Mouse (Mus musculus) forebrain, embryonic 14.5 days (tissue): Measurements from ENCODE around the gene Clpp. TPM values are rescaled to one million over a fixed set of nuclear protein-coding genes. Genes with fewer than 3 reads are reported as not detected.

Experiments
- ATAC-seq: fragments of 200-750 bp; cut with Nextera tagmentation; 2 replicates; pipeline ENCODE4 v1.8.0; 2017; ENCODE audit warnings: mild to moderate bottlenecking, moderate library complexity
- DNase-seq: peaks from one replicate; pipeline ENCODE4 v3.0.0-alpha.2; 2015; ENCODE audit warnings: low spot score
- H3K27ac ChIP-seq: fragments of 300-500 bp; sonication (generic); 2 replicates; pipeline ENCODE4 v1.5.1; 2014; ENCODE audit warnings: low read depth, mild to moderate bottlenecking, control low read depth, low read length, moderate library complexity
- H3K27me3 ChIP-seq: fragments of 300-500 bp; sonication (generic); replicated peaks from 2 replicates; pipeline ENCODE4 v1.6.1; 2014; ENCODE audit warnings: low read length, control low read depth, mixed read lengths; ENCODE audit not compliant: control insufficient read depth, insufficient read depth
- H3K36me3 ChIP-seq: fragments of 300-500 bp; sonication (generic); 2 replicates; pipeline ENCODE4 v1.6.1; 2014; ENCODE audit warnings: low read length, control low read depth; ENCODE audit not compliant: control insufficient read depth, insufficient read depth
- H3K4me1 ChIP-seq: fragments of 300-500 bp; sonication (generic); 2 replicates; pipeline ENCODE4 v1.6.1; 2014; ENCODE audit warnings: antibody characterized with exemption, low read length, control low read depth; ENCODE audit not compliant: control insufficient read depth, insufficient read depth
- H3K4me2 ChIP-seq: fragments of 300-500 bp; sonication (generic); 2 replicates; pipeline ENCODE4 v1.6.1; 2014; ENCODE audit warnings: mild to moderate bottlenecking, control low read depth, low read length
- H3K4me3 ChIP-seq: fragments of 300-500 bp; sonication (generic); 2 replicates; pipeline ENCODE4 v1.5.1; 2014; ENCODE audit warnings: low read depth, low read length, control low read depth
- H3K9ac ChIP-seq: fragments of 300-500 bp; sonication (generic); 2 replicates; pipeline ENCODE4 v1.6.1; 2014; ENCODE audit warnings: mild to moderate bottlenecking, low read length, control low read depth, moderate library complexity
- H3K9me3 ChIP-seq: fragments of 300-500 bp; sonication (generic); replicated peaks from 2 replicates; pipeline ENCODE4 v1.6.1; 2016; ENCODE audit warnings: low read length, control low read depth, mixed read lengths; ENCODE audit not compliant: control insufficient read depth
- WGBS: fragments of 180-500 bp; shearing (Covaris S2); extraction: QIAGEN DNeasy Blood & Tissue Kit; methylation state at CpG from one replicate; pipeline ENCODE4 v1.1.7; 2014; 5-methylcytosine and 5-hydroxymethylcytosine counted together
- polyA plus RNA-seq: library from polyadenylated mRNA; unstranded; fragments of >200 nt; fragmentation: Nextera tagmentation; extraction: Ambion mirVana; gene quantifications from 2 replicates; pipeline ENCODE4 v1.2.1, GENCODE M21; 2014

Clpp gene
- polyA plus RNA-seq, 1 experiment from 2014 or later: 209 TPM

DNA sequence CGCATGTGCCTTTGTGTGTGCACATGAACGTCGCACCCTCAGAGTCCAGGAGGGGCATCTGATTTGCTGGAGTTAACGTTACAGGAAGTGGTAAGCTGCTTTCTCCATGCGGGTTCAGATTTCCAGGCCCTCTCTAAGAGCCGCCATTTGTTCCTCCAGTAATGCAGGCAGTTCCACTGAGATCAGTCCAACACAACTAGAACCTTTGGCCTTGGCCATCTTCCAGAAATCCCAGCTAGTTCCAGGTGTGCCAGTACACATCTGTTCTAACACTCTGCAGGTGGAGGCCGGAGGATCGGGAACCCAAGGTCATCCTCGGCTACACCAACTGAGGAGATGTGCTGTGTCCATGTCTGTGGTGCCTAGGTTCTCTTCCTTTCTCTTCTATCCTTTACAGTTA lies 5.2 kb upstream of the Clpp start:
- Histone ChIP-seq H3K27me3 (no peaks in the 10 kb centered on the region), H3K4me1 (no peaks in the 10 kb centered on the region), H3K4me2 (no peak overlapping the region), H3K9ac (no peak overlapping the region), H3K9me3 (no peaks in the 10 kb centered on the region), H3K4me3 (no peak overlapping the region), H3K27ac (no peak overlapping the region), H3K36me3 (no peaks in the 10 kb centered on the region)
- ATAC-seq (no peak), DNase-seq (no peak)
- WGBS: 86% methylated on average over 9 of the region's 9 CpGs

DNA sequence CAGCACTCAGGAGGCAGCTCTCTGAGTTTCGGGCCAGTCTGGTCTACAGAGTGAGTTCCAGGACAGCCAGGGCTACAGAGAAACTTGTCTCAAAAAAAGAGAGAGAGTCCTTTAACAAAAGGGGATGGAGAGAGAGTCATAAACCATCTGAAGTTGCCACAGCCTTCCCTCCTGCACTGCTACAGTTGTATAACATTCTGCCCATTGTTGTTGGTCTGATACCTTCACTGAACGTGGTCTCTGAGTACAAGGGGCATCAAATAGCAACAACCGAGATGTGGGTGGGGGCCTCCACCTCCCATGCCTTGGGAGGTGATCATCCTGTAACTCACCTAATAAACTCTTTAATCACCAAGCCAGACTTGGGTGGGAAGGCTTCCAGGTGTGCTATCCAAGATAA lies 4.4 kb upstream of the Clpp start:
- DNase-seq (no peak), ATAC-seq (no peak)
- Histone ChIP-seq H3K36me3 (no peaks in the 10 kb centered on the region), H3K9me3 (no peaks in the 10 kb centered on the region), H3K4me1 (peaks cover under 1% of the 10 kb centered on the region), H3K4me2 (no peak overlapping the region), H3K27ac (no peak overlapping the region), H3K4me3 (no peak overlapping the region), H3K27me3 (no peaks in the 10 kb centered on the region), H3K9ac (no peak overlapping the region)
- WGBS: 89% methylated on average over 3 of the region's 3 CpGs

DNA sequence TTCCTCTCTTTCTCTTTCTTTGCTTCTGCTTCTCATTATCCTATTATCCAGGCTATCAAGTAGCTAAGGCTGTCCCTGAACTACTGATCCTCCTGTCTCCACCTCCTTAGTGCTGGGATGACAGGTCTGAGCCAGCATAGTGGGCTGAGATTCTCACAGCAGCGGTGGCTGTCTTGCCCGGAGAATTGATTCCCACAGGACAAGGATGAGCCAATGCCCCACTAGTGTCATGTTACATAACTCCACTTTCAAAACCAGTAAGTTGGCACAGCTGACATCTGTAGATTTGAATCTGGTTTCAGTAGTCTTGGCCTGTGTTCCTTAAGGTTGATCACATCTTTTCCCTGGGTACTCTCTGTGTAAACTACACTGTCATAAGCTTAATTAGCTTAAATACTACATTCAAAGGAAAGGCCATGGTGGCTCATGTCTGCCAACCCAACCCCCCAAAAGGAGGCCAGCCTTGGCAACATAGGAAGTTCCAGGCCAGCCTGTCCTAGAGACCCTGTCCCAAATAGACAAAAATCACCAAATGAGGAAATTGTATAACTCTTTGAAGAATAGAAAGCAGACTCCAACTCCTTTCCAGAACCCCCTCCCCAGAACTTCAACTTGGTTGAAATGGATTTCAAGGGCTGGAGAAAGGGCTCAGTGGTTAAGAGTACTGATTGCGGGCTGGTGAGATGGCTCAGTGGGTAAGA lies 3.9 kb upstream of the Clpp start:
- DNase-seq (no peak), ATAC-seq (no peak)
- WGBS: 88% methylated on average over 3 of the region's 3 CpGs
- Histone ChIP-seq H3K9ac (no peak overlapping the region), H3K9me3 (no peaks in the 10 kb centered on the region), H3K4me1 (peaks cover 6% of the 10 kb centered on the region), H3K27ac (no peak overlapping the region), H3K4me2 (no peak overlapping the region), H3K27me3 (no peaks in the 10 kb centered on the region), H3K36me3 (no peaks in the 10 kb centered on the region), H3K4me3 (no peak overlapping the region)

DNA sequence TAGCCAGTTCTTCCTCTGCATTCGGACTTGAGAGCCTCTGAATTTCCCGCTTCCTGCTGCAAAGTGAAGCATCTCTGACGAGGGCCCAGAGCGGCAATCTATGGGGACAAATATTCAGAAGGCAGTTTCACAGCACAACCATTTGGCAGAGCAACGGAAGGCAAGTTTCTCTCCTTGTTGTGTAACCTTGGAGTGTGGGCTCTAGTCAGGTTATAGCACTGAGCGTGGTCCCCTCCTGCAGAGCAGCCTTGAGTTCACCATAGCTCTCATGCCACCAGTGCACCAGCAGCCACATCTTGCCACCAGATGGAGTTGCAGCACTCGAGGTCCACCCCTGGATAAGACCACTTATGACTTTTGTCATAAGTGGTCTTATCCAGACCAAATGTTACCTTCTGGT lies 1.7 kb upstream of the Clpp start:
- Histone ChIP-seq H3K27ac (no peak overlapping the region), H3K36me3 (peaks cover 18% of the 10 kb centered on the region), H3K9ac (no peak overlapping the region), H3K27me3 (no peaks in the 10 kb centered on the region), H3K4me3 (no peak overlapping the region), H3K4me1 (peaks cover 7% of the 10 kb centered on the region), H3K9me3 (no peaks in the 10 kb centered on the region), H3K4me2 (no peak overlapping the region)
- no peak for DNase-seq
- no peak for ATAC-seq
- WGBS: 90% methylated on average over 7 of the region's 7 CpGs

DNA sequence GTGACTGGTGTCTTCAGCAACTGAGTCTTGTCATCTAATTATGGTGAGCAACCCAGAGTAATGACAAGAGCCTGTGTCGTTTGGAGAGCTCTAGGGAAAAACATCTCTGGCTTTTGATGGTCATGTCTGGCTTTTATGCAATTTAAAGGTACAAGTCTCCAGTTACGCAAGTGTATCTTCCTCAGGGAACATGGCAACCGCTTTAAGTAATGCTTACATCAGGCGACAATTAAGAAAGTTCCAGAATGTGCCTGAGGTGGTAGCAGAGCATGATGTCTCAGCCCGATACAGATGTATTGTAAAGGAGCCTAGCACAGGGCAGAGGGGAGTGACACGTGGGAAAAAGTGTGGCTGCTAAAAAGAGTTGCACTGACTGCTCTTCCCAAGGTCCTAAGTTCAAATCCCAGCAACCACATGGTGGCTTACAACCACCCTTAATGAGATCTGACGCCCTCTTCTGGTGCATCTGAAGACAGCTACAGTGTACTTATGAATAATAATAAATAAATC lies 1.1 kb upstream of the Clpp start:
- DNase-seq (no peak), ATAC-seq (no peak)
- Histone ChIP-seq H3K27me3 (no peaks in the 10 kb centered on the region), H3K9ac (peak overlapping the region; percentile 85; the same call in 1 of the 2 replicates), H3K4me2 (peak overlapping the region; percentile 71), H3K4me1 (peaks cover 7% of the 10 kb centered on the region), H3K4me3 (peak overlapping the region; percentile 82), H3K27ac (peak overlapping the region; percentile 70; the same call in 1 of the 2 replicates), H3K36me3 (peaks cover 23% of the 10 kb centered on the region), H3K9me3 (no peaks in the 10 kb centered on the region)
- WGBS: 72% methylated on average over 7 of the region's 7 CpGs

DNA sequence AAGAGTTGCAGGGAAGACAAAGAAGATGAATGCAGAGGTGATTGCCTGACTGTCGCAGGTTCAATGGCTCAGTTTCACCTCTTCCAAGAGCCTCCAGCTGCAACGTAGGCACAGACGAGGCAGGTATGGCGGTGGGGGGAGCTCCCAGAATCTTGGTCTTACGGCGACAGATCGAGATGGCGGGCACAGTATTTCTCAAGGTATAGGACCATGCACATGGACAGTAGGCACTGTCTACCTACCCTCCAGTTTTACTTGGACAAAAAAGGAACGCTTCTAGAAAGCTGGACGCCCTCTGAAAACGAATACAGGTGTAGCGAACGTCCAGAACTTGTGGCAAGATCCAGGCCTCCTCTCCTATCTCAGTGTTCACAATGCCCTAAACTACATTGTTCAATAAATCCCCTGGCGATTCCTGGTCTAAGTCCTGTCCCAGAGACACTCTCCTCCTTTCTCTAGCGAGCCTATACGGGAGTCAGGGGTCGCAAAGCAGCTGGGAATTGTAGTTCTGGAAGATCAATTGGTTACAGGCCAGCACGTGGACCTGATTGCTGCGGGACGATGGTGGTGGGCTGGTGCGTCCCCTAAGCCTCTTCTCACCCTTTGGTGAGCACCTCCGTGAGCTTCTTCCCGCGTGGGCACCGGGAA lies 514 bp upstream of the Clpp start:
- H3K36me3 ChIP-seq: peaks cover 29% of the 10 kb centered on the region
- WGBS: 3% methylated on average over 25 of the region's 25 CpGs
- peak; percentile 94 for ATAC-seq
- H3K27ac ChIP-seq: peak overlapping the region; percentile 70
- peak; percentile 95 for DNase-seq
- H3K27me3 ChIP-seq: no peaks in the 10 kb centered on the region
- H3K4me2 ChIP-seq: peak overlapping the region; percentile 71
- H3K9ac ChIP-seq: peak overlapping the region; percentile 85
- peak overlapping the region; percentile 82 for H3K4me3 ChIP-seq
- no peaks in the 10 kb centered on the region for H3K9me3 ChIP-seq
- H3K4me1 ChIP-seq: peaks cover 7% of the 10 kb centered on the region

DNA sequence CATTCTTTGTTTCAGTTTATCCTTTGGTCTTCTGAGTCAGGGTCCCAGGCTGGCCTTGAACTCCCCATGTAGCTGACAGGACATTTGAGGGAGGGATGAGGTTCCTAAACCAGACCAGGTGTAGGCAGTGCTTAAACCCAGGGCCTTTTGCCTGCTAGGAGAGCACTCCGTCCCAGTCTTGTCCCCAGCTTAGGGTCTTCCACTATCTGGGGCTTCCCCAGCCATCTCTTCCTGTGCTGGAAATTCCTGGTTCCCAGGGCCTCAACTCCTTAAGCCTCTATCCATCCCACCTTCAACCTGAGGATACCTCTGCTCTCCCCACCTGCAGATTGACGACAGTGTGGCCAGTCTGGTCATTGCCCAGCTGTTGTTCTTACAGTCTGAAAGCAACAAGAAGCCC lies 861 bp downstream of the Clpp start:
- H3K4me1 ChIP-seq: peaks cover 7% of the 10 kb centered on the region
- WGBS: 62% methylated on average over 2 of the region's 2 CpGs
- DNase-seq (no peak), ATAC-seq (no peak)
- H3K27me3 ChIP-seq: no peaks in the 10 kb centered on the region
- H3K27ac ChIP-seq: no peak overlapping the region
- peak overlapping the region; percentile 82 for H3K4me3 ChIP-seq
- H3K9ac ChIP-seq: peak overlapping the region; percentile 85
- H3K9me3 ChIP-seq: no peaks in the 10 kb centered on the region
- peak overlapping the region; percentile 71 for H3K4me2 ChIP-seq
- H3K36me3 ChIP-seq: peaks cover 43% of the 10 kb centered on the region

DNA sequence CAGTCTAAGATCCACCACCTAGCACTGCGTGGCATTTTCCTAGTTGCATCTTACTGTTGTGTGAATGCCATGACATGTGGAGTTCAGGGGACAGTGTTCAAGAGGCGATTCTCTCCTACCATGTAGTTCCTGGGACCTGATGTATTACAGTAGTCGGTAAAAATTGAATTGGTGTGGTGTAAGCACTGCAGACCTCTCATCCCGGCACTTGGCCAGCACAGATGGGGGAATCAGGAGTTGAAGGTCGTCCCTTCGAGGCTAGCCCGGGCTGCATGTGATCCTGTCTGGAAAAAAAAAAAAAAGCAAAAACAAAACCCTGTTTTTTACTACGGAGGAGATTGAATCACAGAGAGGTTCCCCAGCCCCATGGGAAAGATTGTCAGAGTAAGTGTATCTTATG lies 4.9 kb downstream of the Clpp start:
- Histone ChIP-seq H3K9me3 (no peaks in the 10 kb centered on the region), H3K36me3 (peaks cover 62% of the 10 kb centered on the region), H3K27ac (no peak overlapping the region), H3K9ac (no peak overlapping the region), H3K4me3 (no peak overlapping the region), H3K4me2 (no peak overlapping the region), H3K4me1 (peaks cover 13% of the 10 kb centered on the region), H3K27me3 (no peaks in the 10 kb centered on the region)
- 95% methylated on average over 8 of the region's 8 CpGs for WGBS
- no peak for ATAC-seq
- no peak for DNase-seq

DNA sequence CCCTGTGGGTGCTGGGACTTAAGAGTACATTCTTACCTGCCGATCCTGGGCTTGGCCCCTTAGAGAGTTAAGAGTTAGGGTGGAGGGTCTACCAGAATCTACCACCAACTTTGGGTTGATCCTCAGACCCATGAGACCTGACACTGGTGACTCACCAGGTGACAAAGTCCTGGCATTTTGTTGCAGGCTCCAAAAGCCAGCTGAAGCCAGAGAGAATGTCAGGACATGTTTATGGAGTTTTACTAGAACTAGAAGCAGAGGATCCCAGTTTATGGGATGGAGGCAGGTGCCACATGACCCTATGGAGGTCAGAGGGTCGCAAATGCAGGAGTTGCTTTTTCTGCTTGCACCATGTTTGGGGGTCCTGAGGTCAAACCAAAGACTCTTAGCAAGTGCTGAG lies 6.4 kb downstream of the Clpp start:
- 84% methylated on average over 2 of the region's 2 CpGs for WGBS
- Histone ChIP-seq H3K9ac (no peak overlapping the region), H3K4me3 (peak overlapping the region; percentile 72; the same call in 1 of the 2 replicates), H3K27me3 (no peaks in the 10 kb centered on the region), H3K4me1 (peaks cover 5% of the 10 kb centered on the region), H3K27ac (no peak overlapping the region), H3K9me3 (no peaks in the 10 kb centered on the region), H3K36me3 (peaks cover 65% of the 10 kb centered on the region), H3K4me2 (peak overlapping the region; percentile 66; the same call in 1 of the 2 replicates)
- DNase-seq (no peak), ATAC-seq (no peak)
